Mouse (Mus musculus): Measurements from ENCODE around the gene Gm11437. TPM values are rescaled to one million over a fixed set of nuclear protein-coding genes. Genes with fewer than 3 reads are reported as not detected.

The Gm11437 gene
- 0.16 and 0.26 TPM in 2 replicates for polyA plus RNA-seq (2015; fragmentation: Nextera tagmentation; extraction: Ambion mirVana)

DNA sequence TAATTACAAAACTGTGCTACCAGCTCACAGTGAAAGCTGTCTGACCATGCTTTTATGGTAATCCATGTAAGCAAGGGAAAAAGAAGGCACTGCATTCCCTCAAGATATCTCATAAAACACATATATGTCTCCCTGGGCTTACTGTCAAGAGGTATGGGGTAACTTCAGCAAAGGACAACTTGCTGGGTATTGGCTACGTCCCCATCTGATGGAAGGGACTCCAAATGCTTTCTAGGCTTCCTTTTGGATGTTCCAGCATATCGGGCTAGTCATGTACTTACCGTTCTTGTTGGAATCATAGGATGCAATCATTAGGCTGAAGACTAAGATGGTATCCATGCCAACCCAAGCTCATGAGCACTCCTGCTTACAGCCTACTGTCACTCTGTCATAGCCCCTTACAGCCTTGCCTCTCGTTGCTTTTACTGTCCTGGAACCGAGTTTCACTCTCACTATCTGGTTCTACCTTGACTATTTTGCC lies at the start of gene Gm11437:
Gm11437 (minus strand) TSS at position 431 of the 481 bp plus-strand sequence.
- Histone ChIP-seq H3K4me1 (replicated peaks) (no peaks in the 10 kb centered on the region), H3K9me3 (no peaks in the 10 kb centered on the region), H3K27me3 (no peaks in the 10 kb centered on the region), H3K9ac (no peak within 1 kb of the TSS), H3K4me3 (no peak within 1 kb of the TSS), H3K36me3 (no peaks in the 10 kb centered on the region), H3K4me2 (no peak within 1 kb of the TSS), H3K27ac (no peak within 1 kb of the TSS)
- 84% methylated on average over 5 of the region's 5 CpGs for WGBS
- ATAC-seq (ENCODE audit: low FRiP score) = no peak

DNA sequence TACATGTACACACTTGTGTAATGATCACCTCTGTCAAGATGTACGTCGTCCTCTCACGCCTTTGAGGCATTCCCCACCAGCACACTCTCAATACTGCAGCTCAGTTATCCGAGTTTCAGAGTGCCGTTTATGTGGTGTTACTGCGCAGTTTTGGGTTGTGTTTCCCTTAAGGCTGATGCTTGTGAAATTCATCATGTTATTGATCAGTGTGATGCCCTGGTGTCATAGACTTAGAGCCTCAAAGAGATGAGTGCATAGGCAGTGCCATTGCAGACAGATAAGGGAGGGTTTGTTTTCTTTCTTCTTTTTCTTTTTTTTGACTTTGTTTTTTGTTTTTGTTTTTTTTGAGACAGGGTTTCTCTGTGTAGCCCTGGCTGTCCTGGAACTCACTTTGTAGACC lies 43.6 kb upstream of the Gm11437 start:
- WGBS = 98% methylated on average over 6 of the region's 6 CpGs
- Histone ChIP-seq H3K9ac (no peak overlapping the region), H3K4me1 (replicated peaks) (no peaks in the 10 kb centered on the region), H3K27ac (no peak overlapping the region), H3K9me3 (no peaks in the 10 kb centered on the region), H3K27me3 (no peaks in the 10 kb centered on the region), H3K36me3 (no peaks in the 10 kb centered on the region), H3K4me2 (no peak overlapping the region), H3K4me3 (no peak overlapping the region)
- ATAC-seq (ENCODE audit: low FRiP score) = no peak

DNA sequence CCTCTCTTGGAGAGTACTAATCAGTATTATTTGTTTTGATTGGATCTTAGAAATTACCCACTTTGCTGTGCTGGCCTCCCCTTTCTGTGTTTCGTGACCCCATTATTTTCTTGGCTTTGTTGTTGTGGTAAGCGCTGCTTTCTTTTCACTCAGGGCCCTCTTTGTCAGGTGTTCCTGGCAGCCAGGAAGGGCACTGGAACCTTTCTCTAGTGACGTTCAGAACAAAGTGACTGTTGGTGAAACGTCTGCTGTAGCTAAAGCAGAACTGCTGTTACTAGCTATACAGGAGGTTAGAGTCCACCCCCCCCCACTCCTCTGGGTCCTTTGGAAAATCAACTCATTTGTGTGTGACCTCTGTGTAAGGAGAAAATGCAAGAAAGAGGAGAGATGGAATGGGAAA lies 38.5 kb upstream of the Gm11437 start:
- H3K9ac ChIP-seq = no peak overlapping the region
- H3K4me3 ChIP-seq = no peak overlapping the region
- H3K27ac ChIP-seq = no peak overlapping the region
- no peak overlapping the region for H3K4me2 ChIP-seq
- no peaks in the 10 kb centered on the region for H3K9me3 ChIP-seq
- no peaks in the 10 kb centered on the region for H3K4me1 ChIP-seq (replicated peaks)
- no peaks in the 10 kb centered on the region for H3K27me3 ChIP-seq
- 52% methylated on average over 4 of the region's 4 CpGs for WGBS
- no peak for ATAC-seq (ENCODE audit: low FRiP score)
- peaks cover 4% of the 10 kb centered on the region; the same call in 1 of the 2 replicates for H3K36me3 ChIP-seq

DNA sequence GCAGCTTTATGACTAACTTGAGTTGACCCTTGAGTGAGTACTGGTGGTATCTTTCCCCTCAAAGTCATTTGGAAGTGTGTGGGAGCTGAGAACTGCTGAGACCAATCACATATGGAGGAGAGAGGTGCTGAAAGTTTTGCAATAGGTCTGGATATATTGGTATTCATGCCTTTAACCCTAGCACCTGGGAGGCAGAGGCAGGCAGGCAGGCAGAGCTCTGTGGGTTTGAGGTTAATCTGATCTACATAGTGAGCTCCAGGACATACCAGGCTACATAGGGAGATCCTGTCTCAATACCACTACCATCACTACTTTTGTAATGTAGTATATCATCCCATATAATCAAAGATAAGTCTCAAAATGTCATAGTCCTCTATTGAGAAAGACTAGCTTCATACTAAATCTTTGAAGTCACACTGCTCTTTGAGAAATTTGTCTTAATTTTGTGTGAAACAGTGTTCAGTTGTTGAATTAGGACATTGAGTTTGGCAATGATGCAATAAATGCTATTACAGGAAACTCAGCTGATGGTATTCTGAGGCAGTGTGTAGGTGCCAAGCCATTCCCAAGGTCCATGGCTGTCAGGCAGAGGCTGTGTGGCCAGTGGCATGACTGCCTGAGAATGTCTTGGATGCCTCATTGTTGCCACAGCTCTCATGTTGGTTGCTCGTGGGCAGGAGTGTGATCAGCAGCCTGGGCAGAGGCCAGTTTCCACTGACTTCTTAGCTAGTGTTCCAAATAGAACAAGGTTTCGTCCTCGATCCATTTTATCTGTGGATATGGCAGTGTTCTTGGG lies 30.5 kb upstream of the Gm11437 start:
- H3K9ac ChIP-seq = no peak overlapping the region
- WGBS = 96% methylated on average over 3 of the region's 3 CpGs
- no peak overlapping the region for H3K27ac ChIP-seq
- no peaks in the 10 kb centered on the region for H3K27me3 ChIP-seq
- ATAC-seq (ENCODE audit: low FRiP score) = no peak
- H3K36me3 ChIP-seq = peaks cover 11% of the 10 kb centered on the region
- no peaks in the 10 kb centered on the region for H3K9me3 ChIP-seq
- H3K4me3 ChIP-seq = no peak overlapping the region
- 0 out of 2 replicates have a peak, but pooled peaks cover 4% of the 10 kb centered on the region for H3K4me1 ChIP-seq (replicated peaks)
- H3K4me2 ChIP-seq = no peak overlapping the region

DNA sequence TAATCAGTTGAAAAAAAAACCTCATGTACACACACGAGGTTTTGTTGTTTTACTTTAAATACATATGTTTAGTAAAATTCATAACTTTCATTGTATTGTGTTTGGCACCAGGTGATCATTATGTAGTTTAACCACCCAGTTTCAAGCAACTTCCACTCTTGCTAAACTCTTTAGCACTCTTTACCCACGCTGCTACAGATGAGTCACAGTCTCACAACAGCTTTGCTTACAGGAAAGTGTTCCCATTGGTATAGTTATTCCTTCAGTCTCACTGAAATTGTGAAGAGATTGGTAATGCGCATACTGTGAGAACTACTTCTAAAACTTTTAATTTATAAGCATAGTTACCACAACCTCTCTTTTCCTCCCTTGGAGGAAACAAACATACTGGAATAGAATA lies 27.5 kb upstream of the Gm11437 start:
- WGBS = 93% methylated on average over 3 of the region's 3 CpGs

DNA sequence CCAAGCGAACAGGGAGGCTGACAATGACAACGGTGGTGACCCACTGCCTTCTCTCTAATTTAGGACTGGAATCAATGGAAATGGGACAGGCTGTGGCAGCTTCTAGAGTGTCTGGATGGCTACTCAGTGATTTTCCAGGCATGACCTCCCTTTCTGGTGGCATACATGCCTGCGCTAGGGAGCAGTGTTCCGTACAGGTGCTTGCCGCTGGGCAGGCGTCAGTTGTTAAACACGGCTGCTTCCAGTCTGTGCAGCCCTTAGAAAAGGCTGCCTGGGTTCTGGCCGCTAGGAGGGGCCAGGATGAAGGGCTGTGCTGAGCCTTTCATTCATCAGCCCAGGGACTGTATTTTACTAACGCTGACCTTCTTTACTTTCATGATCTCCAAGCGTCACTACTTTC lies 26.0 kb upstream of the Gm11437 start:
- H3K9me3 ChIP-seq = no peaks in the 10 kb centered on the region
- H3K27me3 ChIP-seq = no peaks in the 10 kb centered on the region
- peaks cover 11% of the 10 kb centered on the region for H3K36me3 ChIP-seq
- no peak overlapping the region for H3K27ac ChIP-seq
- ATAC-seq (ENCODE audit: low FRiP score) = no peak
- no peak overlapping the region for H3K9ac ChIP-seq
- 68% methylated on average over 10 of the region's 10 CpGs for WGBS
- H3K4me3 ChIP-seq = no peak overlapping the region
- H3K4me1 ChIP-seq (replicated peaks) = 0 out of 2 replicates have a peak, but pooled peaks cover 4% of the 10 kb centered on the region
- H3K4me2 ChIP-seq = no peak overlapping the region

More for the DNA sequence above, 27.5 kb upstream of the Gm11437 start:
- Histone ChIP-seq H3K4me1 (replicated peaks) (0 out of 2 replicates have a peak, but pooled peaks cover 4% of the 10 kb centered on the region), H3K27me3 (no peaks in the 10 kb centered on the region), H3K4me3 (no peak overlapping the region), H3K36me3 (peaks cover 11% of the 10 kb centered on the region), H3K9ac (no peak overlapping the region), H3K4me2 (no peak overlapping the region), H3K9me3 (no peaks in the 10 kb centered on the region), H3K27ac (no peak overlapping the region)
- ATAC-seq (ENCODE audit: low FRiP score) = no peak

DNA sequence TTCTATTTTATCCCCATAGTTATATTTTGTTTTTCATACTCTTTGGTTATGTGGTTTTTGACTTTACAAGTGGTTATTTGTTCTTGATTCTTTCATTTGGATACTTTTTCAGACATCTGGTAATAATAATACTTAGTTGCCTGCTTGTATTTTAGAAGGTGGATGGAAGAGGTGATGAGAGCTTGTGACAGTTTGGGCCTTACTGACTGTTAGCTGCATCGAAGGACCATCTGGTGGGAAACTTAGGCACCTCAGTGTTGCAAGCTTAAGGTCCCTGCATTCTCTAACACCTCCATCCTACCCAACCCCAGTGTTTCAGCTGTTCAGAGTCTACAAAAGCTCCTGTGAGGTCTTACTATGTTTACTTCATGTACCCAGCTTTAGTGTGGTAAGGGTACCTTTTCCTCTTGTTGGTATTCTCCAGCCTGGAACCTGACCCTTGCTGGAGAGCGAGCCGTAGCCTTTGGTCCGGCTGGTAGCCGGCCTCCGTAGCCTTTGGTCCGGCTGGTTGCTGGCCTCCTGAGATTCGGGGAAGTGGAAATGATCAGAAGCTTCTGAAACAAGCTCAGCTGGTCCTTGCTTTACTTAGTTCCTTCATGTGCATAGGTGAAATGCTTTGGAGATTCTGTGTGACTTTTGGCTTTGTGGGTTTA lies 23.4 kb upstream of the Gm11437 start:
- H3K9me3 ChIP-seq = no peaks in the 10 kb centered on the region
- H3K27me3 ChIP-seq = no peaks in the 10 kb centered on the region
- 86% methylated on average over 8 of the region's 8 CpGs for WGBS
- peaks cover 4% of the 10 kb centered on the region for H3K36me3 ChIP-seq
- no peak overlapping the region for H3K4me2 ChIP-seq
- 0 out of 2 replicates have a peak, but pooled peaks cover 4% of the 10 kb centered on the region for H3K4me1 ChIP-seq (replicated peaks)
- no peak overlapping the region for H3K4me3 ChIP-seq
- H3K9ac ChIP-seq = no peak overlapping the region
- no peak for ATAC-seq (ENCODE audit: low FRiP score)
- H3K27ac ChIP-seq = no peak overlapping the region

DNA sequence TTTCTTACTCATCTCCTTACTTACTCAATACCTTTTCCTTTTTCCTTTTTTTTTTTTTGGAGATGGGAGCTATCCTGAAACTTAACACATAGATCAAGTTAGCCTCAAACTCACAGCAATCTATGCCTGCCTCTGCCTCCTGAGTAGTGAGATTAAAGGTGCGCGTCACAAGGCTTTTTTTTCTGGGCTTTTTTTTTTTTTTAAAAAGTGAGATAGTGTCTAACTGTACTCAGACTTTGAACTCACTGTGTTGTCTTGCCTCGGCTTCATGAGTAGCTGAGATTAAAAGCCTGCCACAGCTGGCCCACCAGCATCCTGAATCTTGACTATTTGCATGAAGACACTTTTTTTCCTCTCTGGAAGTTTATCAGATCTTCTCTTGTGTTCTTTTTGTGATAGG lies 21.3 kb upstream of the Gm11437 start:
- Histone ChIP-seq H3K9ac (no peak overlapping the region), H3K27me3 (no peaks in the 10 kb centered on the region), H3K4me3 (no peak overlapping the region), H3K36me3 (no peaks in the 10 kb centered on the region), H3K9me3 (no peaks in the 10 kb centered on the region), H3K27ac (no peak overlapping the region), H3K4me1 (replicated peaks) (0 out of 2 replicates have a peak, but pooled peaks cover 4% of the 10 kb centered on the region), H3K4me2 (no peak overlapping the region)
- no peak for ATAC-seq (ENCODE audit: low FRiP score)
- 92% methylated on average over 3 of the region's 3 CpGs for WGBS

DNA sequence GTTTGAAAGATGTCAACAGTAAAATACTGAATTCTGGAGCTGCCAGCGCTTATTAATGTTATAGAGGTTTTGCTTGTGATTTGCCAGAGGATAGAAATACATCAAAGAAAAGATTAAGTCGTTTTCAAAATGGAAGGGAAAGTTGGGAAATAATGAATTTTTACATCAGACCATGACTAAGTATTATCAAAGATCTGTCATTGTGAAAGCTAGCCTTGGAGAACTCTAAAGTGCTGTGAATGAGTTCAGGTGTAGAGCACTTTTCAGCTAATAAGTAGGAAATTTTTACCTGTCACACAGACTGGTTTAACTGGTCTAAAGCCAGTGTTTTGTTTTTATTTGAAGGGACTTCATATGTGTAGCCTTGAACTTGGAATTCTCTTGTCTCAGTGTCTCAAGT lies 14.0 kb upstream of the Gm11437 start:
- H3K36me3 ChIP-seq = no peaks in the 10 kb centered on the region
- 76% methylated on average over 2 of the region's 2 CpGs for WGBS

DNA sequence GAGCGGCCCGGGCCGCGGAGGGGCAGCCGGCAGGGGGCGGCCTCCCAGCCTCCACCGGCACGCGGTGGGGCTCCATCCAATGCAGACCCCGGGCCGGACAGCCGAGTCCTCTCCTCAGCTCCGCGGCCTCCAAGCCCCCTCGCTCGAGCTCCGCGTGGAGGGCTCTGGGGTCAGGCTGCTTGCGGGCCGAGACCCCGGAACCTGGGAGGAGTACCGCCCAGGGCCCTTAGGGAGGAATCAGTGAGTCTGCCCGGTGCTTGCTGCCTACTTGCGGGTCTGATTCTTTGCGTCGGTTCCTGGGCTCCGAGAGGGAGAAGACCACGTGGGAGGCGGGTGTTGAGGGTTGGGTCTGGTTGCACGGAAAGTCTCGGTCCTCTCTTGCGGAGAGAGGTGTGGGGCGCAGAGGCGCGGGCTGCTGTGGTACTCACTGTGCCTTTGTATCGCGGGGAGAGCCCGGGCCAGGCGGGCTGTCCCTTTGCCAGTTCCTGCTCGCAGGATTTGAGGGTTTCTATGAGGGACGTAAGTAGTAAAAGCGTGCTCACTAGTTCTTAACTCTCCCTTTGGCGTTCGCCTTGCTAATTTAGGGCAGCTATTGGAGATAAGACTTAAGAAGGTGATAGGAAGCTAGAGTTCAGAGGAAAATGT lies 12.8 kb upstream of the Gm11437 start:
- Histone ChIP-seq H3K9me3 (no peaks in the 10 kb centered on the region), H3K9ac (peak overlapping the region; percentile 87), H3K36me3 (no peaks in the 10 kb centered on the region), H3K27me3 (no peaks in the 10 kb centered on the region), H3K4me2 (peak overlapping the region; percentile 80), H3K4me3 (peak overlapping the region; percentile 84), H3K27ac (peak overlapping the region; percentile 93), H3K4me1 (replicated peaks) (peaks cover 27% of the 10 kb centered on the region)
- ATAC-seq (ENCODE audit: low FRiP score) = peak; percentile 50; the same call in 1 of the 2 replicates
- WGBS = under 1% methylated on average over 38 of the region's 44 CpGs

More for the DNA sequence above, 14.0 kb upstream of the Gm11437 start:
- Histone ChIP-seq H3K9ac (no peak overlapping the region), H3K27me3 (no peaks in the 10 kb centered on the region), H3K4me2 (peak overlapping the region; percentile 80), H3K4me1 (replicated peaks) (peaks cover 27% of the 10 kb centered on the region), H3K4me3 (peak overlapping the region; percentile 84; the same call in 1 of the 2 replicates), H3K9me3 (no peaks in the 10 kb centered on the region), H3K27ac (no peak overlapping the region)
- no peak for ATAC-seq (ENCODE audit: low FRiP score)

DNA sequence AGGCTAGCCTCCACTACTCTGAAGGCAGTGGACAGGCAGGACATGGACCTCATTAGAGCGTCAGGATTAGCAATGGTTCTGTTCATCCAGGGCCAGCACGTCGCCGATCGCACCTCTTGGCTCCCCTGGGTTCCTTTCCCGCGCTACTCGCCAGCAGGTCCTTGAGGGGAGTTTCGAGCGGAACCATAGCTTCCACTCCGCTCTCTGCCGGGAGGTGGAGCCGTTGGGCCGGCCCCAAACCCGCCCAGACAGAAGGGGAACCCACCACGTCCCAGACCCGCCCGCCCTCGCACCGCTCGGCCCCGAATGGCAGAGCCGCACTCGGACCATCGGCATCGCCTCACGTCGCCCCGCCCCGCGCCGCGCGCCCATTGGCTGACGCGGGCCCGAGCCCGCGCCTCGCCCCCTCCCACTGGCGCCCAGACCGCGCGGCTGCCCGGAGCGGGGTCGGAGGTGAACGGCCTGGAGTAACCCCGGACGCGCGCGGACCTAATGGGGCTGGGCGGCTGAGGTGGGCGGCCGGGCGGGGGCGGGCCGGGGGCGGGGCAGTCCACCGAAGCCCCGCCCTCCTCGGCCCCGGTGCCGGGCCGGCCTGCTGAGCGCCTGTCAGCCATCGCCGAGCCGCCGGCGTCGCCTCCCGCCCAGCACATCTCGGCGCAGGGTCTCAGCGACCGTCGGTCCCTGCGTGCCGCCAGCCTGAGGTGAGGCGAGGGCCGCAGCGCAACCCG lies 12.1 kb upstream of the Gm11437 start:
- Histone ChIP-seq H3K4me1 (replicated peaks) (peaks cover 27% of the 10 kb centered on the region), H3K36me3 (no peaks in the 10 kb centered on the region), H3K4me2 (peak overlapping the region; percentile 80), H3K27ac (peak overlapping the region; percentile 93), H3K9ac (peak overlapping the region; percentile 87), H3K4me3 (peak overlapping the region; percentile 84), H3K27me3 (no peaks in the 10 kb centered on the region), H3K9me3 (no peaks in the 10 kb centered on the region)
- under 1% methylated on average over 42 of the region's 85 CpGs for WGBS
- ATAC-seq (ENCODE audit: low FRiP score) = peak; percentile 98
